Mouse (Mus musculus) lung, adult 2 months (tissue): ENCODE results near the gene Mrpl48.
"Not testable (repeated sequence)": the region's sequence is repeated elsewhere in the genome, so short reads cannot be mapped to it uniquely, and the experiment has no call there.

Experiments used
- CTCF ChIP-seq: fragments of 200-500 bp; IDR thresholded peaks from 2 replicates; pipeline ENCODE4 v1.5.1; 2011; ENCODE audit warnings: mild to moderate bottlenecking, low read length, control low read depth; ENCODE audit not compliant: insufficient read depth
- POLR2A ChIP-seq: fragments of 200-500 bp; IDR thresholded peaks from 2 replicates; pipeline ENCODE4 v1.6.1; 2011; ENCODE audit warnings: low read depth, mild to moderate bottlenecking, control low read depth, low read length, borderline replicate concordance; ENCODE audit errors: extremely low read depth

- TF ChIP-seq CTCF, POLR2A: not testable (repeated sequence)
Observed at GRCm38 (mm10) chr7:100567238-100567637, 40.9 kb downstream of the Mrpl48 start.
